8 mouse cellular contexts compared by ENCODE assay signal in the genomic region with DNA sequence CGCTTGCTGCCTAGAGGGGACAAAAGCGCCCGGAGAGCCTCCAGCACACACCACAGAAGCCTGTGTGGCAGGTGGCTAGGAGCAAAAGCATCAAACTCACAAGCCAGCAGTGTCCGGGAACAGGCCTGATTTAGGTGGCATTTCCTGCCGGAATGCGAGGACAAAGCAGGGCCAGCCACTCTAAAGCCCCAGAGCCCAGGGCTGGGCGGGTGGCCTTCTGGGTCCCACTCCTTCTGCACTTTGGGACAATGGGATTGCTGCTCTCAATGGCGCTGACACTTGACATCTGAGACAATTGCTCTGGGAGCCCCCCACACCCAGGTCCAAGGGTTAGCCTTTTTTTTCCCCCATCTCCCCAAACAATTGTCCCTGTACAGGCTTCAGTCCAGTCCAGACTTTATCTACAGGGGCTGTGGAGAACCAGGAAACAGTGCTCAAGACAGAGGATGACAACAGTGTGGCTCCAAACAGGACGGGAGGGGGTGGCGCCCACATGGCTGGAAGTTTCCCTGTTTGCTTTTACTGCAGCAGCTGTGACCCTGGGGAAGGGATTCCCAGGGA. TPM values are rescaled to one million over a fixed set of nuclear protein-coding genes. Genes with fewer than 3 reads are reported as not detected.
DNase-seq lines count a peak whose midpoint lies in the region; ATAC-seq lines count a peak whose summit lies in the region.

No protein-coding gene starts in this region.

- H3K9me3 ChIP-seq in forebrain, embryonic 14.5 days (replicated peaks; ENCODE audit: control insufficient read depth, low read length) = no peaks in the 10 kb centered on the region
- H3K9me3 ChIP-seq in kidney, embryonic 16.5 days (ENCODE audit: low read length) = no peaks in the 10 kb centered on the region

- WGBS in forebrain, embryonic 14.5 days = 29% methylated on average over 10 of the region's 10 CpGs
- WGBS in kidney, embryonic 16.5 days = 53% methylated on average over 10 of the region's 10 CpGs

- peak overlapping the region; percentile 63; the same call in 1 of the 2 replicates for H3K27ac ChIP-seq in forebrain, embryonic 14.5 days (ENCODE audit: low read depth, low read length)
- peak overlapping the region; percentile 81 for H3K27ac ChIP-seq in kidney, embryonic 16.5 days (ENCODE audit: low read length)

- H3K4me3 ChIP-seq in forebrain, embryonic 14.5 days (ENCODE audit: low read depth, low read length) = no peak overlapping the region
- H3K4me3 ChIP-seq in kidney, embryonic 16.5 days (ENCODE audit: low read length) = no peak overlapping the region

- H3K4me1 ChIP-seq in forebrain, embryonic 14.5 days (ENCODE audit: control insufficient read depth, insufficient read depth, low read length) = peaks cover 33% of the 10 kb centered on the region
- H3K4me1 ChIP-seq in kidney, embryonic 16.5 days (ENCODE audit: insufficient read depth, low read length) = peaks cover 18% of the 10 kb centered on the region

- H3K27me3 ChIP-seq in forebrain, embryonic 14.5 days (replicated peaks; ENCODE audit: control insufficient read depth, insufficient read depth, low read length) = no peaks in the 10 kb centered on the region
- H3K27me3 ChIP-seq in kidney, embryonic 16.5 days (ENCODE audit: insufficient read depth, low read length) = no peaks in the 10 kb centered on the region

- no peaks in the 10 kb centered on the region for H3K36me3 ChIP-seq in forebrain, embryonic 14.5 days (ENCODE audit: control insufficient read depth, insufficient read depth, low read length)
- H3K36me3 ChIP-seq in kidney, embryonic 16.5 days (ENCODE audit: insufficient read depth, low read length) = no peaks in the 10 kb centered on the region

- DNase-seq in adrenal gland, postnatal 10 days = peak; percentile 27
- DNase-seq in adrenal gland, postnatal 25 days = no peak
- no peak for DNase-seq in forebrain, embryonic 14.5 days (ENCODE audit: low spot score)
- peak; percentile 69 for DNase-seq in mesoderm, embryonic 11.5 days (ENCODE audit: low read depth, low spot score)
- DNase-seq in urinary bladder, postnatal 10 days (ENCODE audit: low spot score) = no peak
- no peak for DNase-seq in ovary, postnatal 36 days (ENCODE audit: low spot score)
- DNase-seq in testis, postnatal 14 days (ENCODE audit: low spot score) = no peak

- peak overlapping the region; percentile 32 for H3K9ac ChIP-seq in forebrain, embryonic 14.5 days (ENCODE audit: low read length)
- no peak overlapping the region for H3K9ac ChIP-seq in kidney, embryonic 16.5 days (replicated peaks; ENCODE audit: low read length)

- no peak for ATAC-seq in forebrain, embryonic 14.5 days
- peak; percentile 61 for ATAC-seq in kidney, embryonic 16.5 days (ENCODE audit: low FRiP score, low TSS enrichment)

- H3K4me2 ChIP-seq in forebrain, embryonic 14.5 days (ENCODE audit: low read length) = no peak overlapping the region
- H3K4me2 ChIP-seq in kidney, embryonic 16.5 days (replicated peaks; ENCODE audit: low read depth, low read length) = no peak overlapping the region

RNA-seq across cellular contexts. Expression of gene Prex1, which starts 56.1 kb away (rescaled TPM):
- total RNA-seq in adrenal gland, postnatal 10 days (2021) = 10 to 100 TPM; 14.2 to 17.1 TPM
- 14.0 and 14.1 TPM in 2 replicates for total RNA-seq in adrenal gland, postnatal 25 days (2021)
- polyA plus RNA-seq in forebrain, embryonic 14.5 days (2014; fragmentation: Nextera tagmentation; extraction: Ambion mirVana) = 28.4 and 34.4 TPM in 2 replicates
- 15.7 and 17.8 TPM in 2 replicates for polyA plus RNA-seq in kidney, embryonic 16.5 days (2015; fragmentation: Nextera tagmentation; extraction: Ambion mirVana)

Comparison
In these comparisons a context has a peak if more than half of its experiments do, and no peak if none do; other contexts are left out.
1. DNase-seq: peak in adrenal gland, postnatal 10 days (single experiment) and mesoderm, embryonic 11.5 days (single experiment); none in adrenal gland, postnatal 25 days (single experiment), forebrain, embryonic 14.5 days (single experiment), urinary bladder, postnatal 10 days (single experiment), ovary, postnatal 36 days (single experiment) and testis, postnatal 14 days (single experiment).